Mouse (Mus musculus) left cerebral cortex, postnatal 10 days (tissue): Measurements from ENCODE around the gene Ppp2r1a. TPM values are rescaled to one million over a fixed set of nuclear protein-coding genes. Genes with fewer than 3 reads are reported as not detected.

ENCODE experiments used
- DNase-seq, 2 experiments: peaks; one replicate each; pipeline ENCODE4 v3.0.0; 2021 to 2022; ENCODE audit warnings: low spot score in 2 of 2, mixed read lengths in 1 of 2; ENCODE audit errors: extremely low spot score in 1 of 2
- intact Hi-C: fragments of 180-260 bp; cut with DNase I; formaldehyde crosslinking; loops from one replicate; pipeline ENCODE4 v1.15.1; 2025
- total RNA-seq, 2 experiments: library from RNA; stranded (reverse); gene quantifications; 2 replicates each; pipeline ENCODE4 v1.2.3; 2021

Gene Ppp2r1a
- total RNA-seq = 100 to 1,000 TPM; 797 to 816 TPM

DNA sequence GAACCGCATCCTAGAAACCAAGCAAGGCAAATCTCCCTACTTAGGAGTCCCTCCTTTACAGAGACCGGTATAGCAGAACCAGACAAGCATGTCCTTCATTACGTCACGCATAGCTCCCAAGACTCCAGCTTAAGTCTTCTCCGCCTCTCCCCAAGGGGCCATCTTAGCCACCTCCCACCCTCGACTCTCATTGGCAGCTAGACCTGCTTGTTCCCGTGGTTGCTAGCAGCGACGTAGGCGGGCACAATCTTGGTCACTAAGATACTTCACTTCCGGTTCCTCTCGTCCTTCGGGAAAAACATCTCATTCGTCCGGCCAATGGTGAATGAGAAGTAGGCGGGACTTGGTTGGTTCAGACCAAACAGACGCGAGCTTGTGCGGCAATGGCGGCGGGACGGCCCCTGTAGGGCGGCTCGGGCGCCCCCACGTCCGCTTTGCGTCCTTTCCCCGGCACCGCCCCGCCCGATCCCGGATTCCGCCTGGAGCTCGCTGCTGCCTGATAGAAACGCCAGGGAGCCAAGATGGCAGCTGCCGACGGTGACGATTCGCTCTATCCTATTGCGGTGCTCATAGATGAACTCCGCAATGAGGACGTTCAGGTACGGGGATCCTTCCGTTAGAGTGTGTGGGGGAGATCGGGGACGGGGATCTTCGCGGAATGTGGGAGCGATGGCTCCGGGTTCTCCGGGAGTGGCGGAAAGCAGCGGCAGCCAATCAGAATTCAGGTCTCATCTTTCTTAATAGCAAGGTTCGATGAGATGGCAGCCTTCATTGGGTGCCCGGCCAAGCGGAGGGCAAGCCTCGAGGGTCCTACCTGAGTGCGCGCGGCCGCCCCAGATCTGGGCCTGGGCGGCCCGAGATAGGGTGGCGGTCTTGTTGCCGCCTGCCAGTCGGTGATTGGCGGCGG is at the start of gene Ppp2r1a:
Gene Ppp2r1a, plus strand, starts transcription at position 327 of the 907 bp plus-strand sequence.
- peak; percentile 99 to 100 for DNase-seq
- intact Hi-C loops = loop anchor here (2.0 to 10.0 kb wide), 2 partner anchors 64 to 1490 kb away; partner anchors contain the start of gene Zfp160

DNA sequence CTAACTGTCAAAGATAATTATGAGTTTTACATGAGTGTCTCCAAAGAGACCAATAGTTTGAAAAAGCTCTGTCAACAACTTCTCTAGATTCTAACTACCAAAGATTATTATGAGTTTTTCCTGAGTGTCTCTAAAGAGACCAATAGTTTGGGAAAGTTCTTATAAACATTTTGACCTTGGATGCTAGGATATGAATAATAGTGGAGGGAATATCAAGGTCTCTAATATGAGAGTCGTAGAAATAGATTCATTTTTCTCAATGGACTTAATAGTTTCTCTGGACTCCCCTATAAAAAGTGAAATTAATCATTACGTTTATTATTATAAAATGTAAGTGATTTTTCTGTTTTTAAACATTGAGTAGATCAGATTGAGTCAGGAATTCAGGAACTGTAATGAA is 40.1 kb upstream of the Ppp2r1a start, which contains the start of gene Vmn1r231:
Gene Vmn1r231, minus strand, starts transcription at position 101 of the 400 bp plus-strand sequence.
- DNase-seq = no peak
- intact Hi-C loops = no loop called here

DNA sequence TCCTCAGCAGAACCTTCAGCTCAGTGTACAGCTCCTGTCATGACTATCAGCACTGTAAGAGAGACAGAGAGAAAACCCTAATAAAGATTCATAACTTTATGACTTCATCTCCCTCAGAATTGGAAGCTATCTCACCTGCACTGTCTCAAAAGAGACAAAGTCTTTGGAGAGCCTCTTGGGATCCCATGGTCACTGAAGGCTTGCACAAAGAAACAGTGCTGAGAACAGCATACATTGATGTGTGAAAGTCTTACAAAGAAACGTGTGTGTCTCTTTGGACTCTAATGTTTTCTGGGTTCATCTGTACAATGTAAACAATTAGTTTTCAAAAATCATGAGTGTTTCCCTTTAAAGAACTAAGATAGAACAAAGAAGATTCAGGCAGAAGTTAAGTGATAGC is 25.5 kb upstream of the Ppp2r1a start, which contains the start of gene Vmn1r232:
Gene Vmn1r232, minus strand, starts transcription at position 101 of the 400 bp plus-strand sequence.
- intact Hi-C loops = no loop called here
- no peak for DNase-seq

DNA sequence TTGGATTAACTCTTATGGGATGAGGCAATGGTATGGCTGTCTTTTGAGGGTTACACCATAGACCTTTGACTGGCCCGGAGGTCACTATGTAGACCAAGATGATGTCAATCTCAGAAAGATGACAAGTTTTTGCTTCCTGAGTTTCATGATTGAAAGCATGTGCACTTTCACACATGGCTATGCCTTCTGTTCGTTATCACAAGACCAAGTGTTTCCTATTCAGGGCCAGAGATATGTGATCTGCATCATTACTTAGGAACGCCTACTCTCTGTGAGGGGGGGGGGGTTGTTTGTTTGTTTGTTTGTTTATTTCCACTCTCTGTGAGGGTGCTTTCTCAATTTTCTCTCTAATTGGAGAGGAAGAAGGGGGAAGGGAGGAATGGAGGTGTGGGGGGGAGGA is 885 bp upstream of the Ppp2r1a start:
- DNase-seq = no peak
- intact Hi-C loops = loop anchor here (2.0 to 10.0 kb wide), 2 partner anchors 65 to 1491 kb away; partner anchors contain the start of gene Zfp160

DNA sequence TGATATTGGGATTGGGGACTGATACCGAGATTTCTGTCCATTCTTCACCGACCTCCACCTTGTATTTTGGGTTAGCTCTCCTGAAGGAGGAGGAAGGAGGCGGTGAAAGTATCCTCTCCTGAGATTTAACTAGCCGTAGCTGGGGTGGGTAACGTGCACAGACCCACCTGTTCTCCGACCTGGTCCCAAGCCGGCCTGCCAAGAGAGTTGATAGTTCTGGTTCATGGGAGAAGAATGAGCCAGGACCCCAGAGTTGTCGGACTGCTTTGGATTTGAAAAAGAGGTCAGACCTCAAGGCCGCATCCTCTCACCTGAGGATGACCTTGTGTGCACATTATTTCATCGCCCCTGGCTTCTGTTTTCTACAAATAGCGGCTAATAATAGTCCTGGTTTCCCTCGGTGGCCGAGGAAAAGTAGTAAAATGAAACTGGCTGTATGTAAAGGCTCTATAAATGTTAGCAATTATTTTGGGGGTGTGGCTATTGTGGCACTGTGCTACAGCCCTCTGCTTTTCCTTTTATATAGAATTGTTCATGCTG is 985 bp downstream of the Ppp2r1a start:
- intact Hi-C loops = loop anchor here (10.0 kb wide), 1 partner anchor 1489 kb away; no protein-coding TSS in a partner anchor
- DNase-seq = no peak

DNA sequence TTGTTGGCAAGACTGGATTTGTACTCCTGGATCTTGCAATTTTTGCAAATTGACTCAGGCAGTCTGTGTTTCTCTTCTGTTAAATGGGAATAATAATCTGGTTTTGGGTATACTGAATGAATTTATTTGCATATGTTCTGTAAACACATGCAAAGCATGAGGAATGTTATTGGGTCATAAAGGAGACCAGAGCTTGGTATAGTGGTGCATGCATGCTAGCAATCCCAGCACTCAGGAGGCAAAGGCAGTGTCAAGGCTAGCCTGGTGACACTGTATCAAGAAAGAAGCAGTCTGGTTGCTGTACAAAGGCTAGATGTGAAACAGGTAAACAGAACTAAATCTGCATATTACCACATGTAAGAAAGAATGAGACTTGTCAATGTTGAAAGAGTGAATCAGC is 1.5 kb downstream of the Ppp2r1a start:
- no peak for DNase-seq
- intact Hi-C loops = loop anchor here (10.0 kb wide), 1 partner anchor 1488 kb away; no protein-coding TSS in a partner anchor

DNA sequence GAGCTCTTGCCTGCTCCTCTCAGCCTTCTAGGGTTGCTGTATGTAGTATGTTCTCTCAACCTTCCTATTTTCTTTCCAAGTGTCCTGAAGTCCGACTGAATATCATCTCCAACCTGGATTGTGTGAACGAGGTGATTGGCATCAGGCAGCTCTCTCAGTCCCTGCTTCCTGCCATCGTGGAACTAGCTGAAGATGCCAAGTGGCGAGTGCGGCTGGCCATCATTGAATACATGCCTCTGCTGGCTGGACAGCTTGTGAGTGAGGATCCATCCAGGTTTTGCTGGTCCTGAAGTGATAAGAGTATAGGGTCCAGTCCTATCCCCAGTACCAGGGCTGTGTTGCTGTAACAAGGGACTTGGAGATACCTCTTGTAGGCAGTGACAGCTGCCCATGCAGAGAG is 15.3 kb downstream of the Ppp2r1a start:
- DNase-seq = no peak
- intact Hi-C loops = loop anchor here (5.0 to 10.0 kb wide), 2 partner anchors 57 to 614 kb away; no protein-coding TSS in a partner anchor

DNA sequence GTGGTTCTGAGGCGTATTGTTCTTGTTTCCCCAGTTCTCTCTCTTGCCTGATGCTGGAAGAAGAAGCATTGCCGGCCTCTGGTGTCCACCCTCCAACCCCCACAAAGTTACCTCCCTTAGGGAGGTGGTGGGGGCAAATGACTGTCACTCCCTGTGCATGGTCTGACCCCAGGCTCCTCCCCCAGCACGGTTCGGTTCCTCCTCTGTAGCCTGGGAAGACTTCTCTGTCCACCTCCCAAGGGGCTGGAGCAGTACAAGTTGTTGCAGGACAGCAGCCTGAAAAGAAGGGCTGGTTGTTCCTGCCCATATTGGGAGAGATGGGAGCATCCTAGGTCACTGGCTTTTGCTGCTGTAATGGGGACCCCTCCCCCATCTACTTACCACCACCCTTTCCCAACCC is 20.3 kb downstream of the Ppp2r1a start:
- DNase-seq = no peak
- intact Hi-C loops = loop anchor here (10.0 kb wide), 1 partner anchor 609 kb away; no protein-coding TSS in a partner anchor

DNA sequence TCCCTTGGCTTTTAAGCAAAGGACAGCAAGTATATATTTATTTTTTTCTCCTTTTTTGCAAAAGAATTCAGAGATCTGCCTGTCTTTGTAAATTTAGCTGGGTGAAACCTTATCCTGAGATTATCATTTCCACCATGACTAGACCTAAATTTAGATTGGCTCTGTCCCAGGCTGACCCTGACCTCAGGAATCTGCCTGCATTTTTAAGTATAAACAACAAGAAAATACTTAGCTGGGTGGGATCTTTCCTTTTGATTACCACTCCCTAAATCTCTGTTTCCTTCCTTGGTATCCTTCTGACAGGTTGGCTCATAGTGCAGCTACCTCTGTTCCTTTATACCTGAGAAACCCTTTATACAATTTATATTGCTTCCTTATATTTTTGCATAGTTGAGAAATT is 21.6 kb downstream of the Ppp2r1a start:
- DNase-seq = no peak
- intact Hi-C loops = loop anchor here (10.0 kb wide), 1 partner anchor 608 kb away; no protein-coding TSS in a partner anchor

DNA sequence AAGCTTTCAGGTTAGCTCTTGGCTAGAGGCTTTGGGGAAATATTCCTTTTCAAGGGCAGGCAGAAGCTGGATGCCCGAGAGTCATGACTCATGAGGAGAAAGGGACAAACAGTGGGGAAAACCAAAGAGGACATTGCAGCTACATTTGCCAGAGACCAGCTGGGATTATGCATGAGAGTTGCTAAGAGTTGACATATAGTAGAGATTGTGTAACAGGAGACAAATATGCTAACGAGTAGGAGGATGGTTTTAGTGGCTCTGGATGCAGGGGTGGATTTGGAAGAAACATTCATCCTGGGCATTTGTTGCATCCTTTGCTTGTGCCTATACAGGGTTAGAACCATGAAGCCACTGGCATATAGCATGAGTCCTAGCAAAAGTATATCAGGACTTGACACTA is 48.6 kb downstream of the Ppp2r1a start:
- no peak for DNase-seq

DNA sequence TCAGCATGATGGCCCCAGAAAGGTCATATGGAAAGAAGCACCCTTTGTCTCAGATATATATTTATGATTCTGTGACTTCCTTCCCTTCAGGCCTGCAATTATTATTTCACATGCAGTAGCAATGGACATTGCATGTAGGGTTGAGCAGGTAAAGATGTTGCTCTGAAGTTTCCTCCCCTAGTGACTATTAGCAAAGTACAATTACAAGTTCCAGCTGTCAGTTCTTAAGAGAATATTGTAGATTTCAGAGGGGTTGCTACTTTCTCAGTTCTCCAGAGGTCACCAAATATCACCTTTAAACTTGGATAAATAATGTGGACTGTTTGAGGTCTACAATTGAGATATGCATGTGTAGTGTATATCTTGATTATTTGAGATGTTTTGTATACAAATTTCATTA is 51.3 kb downstream of the Ppp2r1a start, which contains the start of gene Vmn1r233:
Gene Vmn1r233, minus strand, starts transcription at position 101 of the 400 bp plus-strand sequence.
- intact Hi-C loops = no loop called here
- no peak for DNase-seq

More for the DNA sequence above, 48.6 kb downstream of the Ppp2r1a start:
- intact Hi-C loops = no loop called here

DNA sequence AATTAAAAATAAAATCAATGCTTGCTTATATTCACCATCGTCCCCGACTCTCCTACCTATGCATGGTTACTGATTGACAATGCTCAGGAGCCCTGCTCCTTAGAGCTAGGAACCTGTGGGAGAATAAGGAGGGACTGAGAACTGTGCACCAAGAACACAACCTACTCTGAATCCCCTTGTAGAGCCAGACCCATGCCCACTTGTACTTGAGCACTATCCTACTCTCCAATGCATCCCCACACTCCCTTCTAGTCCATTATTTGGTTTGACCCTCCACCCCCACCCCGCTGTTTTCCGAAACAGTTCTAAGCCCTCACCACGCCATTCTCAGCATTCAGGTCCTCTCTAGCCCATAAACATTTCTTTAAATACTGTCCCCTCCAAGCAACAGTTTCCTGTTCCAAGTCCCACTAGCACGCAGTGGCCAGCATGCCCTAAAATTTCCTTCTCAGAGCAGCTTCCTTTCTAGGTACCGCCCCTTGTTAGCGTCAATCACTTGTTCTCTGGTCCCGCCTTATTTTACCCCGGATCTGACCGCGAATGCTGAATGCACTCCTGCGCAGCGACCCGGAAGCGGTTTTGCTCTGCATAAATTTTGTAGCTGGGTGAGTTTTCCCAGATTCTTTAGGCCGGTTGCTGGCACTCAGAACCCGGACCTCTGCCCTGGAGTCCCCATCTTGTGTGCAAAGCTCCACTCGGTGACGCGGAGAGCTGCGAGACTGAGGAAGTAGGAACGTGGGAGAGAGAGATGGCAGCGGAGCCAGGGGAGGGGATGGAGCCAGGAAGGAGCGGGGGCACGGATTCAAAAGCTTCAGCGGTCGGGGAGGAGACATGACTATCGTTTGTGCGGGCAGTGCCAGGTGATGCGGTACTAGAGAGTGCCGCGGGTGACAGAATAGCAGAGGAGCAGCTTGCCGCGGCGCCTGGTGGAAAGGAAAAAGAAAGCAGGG is 63.5 kb downstream of the Ppp2r1a start, which contains the start of gene Zfp160:
Gene Zfp160, plus strand, starts transcription at position 522 of the 950 bp plus-strand sequence.
- intact Hi-C loops = loop anchor here (2.0 kb wide), 1 partner anchor 64 kb away; the partner anchor contains the start of gene Ppp2r1a

DNA sequence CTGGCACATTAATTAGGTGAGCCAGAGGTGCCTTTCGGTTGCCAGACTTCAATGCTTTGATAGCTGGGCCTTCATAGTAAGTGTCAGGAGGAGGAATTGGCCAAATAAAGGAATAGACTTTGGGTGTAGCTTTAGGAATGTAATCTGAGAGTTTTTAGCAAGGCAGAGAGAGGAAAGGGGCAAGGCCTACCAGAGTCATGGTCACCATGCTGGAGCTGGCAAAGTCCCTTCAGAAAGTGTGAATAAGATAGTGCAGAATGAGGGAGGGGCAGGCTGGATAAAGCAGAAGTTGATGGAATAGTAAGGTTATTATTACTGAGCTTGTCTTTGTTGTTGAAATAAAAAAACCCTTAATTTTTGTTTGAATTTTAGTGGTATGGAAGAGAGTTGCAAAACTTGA is 64.6 kb downstream of the Ppp2r1a start:
- DNase-seq = no peak
- intact Hi-C loops = loop anchor here (2.0 kb wide), 1 partner anchor 65 kb away; the partner anchor contains the start of gene Ppp2r1a

More for the DNA sequence above, 63.5 kb downstream of the Ppp2r1a start, which contains the start of gene Zfp160:
- DNase-seq = peak; percentile 90 to 91

Other genes with a start within 250 kb of the Ppp2r1a start
- not detected for gene Vmn1r227, start 215.5 kb upstream of the Ppp2r1a start, total RNA-seq
- not detected for gene Vmn1r228, start 159.2 kb upstream of the Ppp2r1a start, total RNA-seq
- gene Vmn1r229, start 133.8 kb upstream of the Ppp2r1a start, total RNA-seq = under 1 TPM; 0.10 to 0.11 TPM
- not detected for gene Vmn1r230, start 104.9 kb upstream of the Ppp2r1a start, total RNA-seq
- gene Vmn1r231, start 40.2 kb upstream of the Ppp2r1a start, total RNA-seq = not detected
- gene Vmn1r232, start 25.6 kb upstream of the Ppp2r1a start, total RNA-seq = not detected
- gene Vmn1r233, start 51.2 kb downstream of the Ppp2r1a start, total RNA-seq = not detected
- gene Zfp160, start 63.6 kb downstream of the Ppp2r1a start, total RNA-seq = 10 to 100 TPM; 22.8 to 24.6 TPM